Mouse (Mus musculus) stomach, embryonic 14.5 days (tissue): ENCODE results near the gene Acsl4. TPM values are rescaled to one million over a fixed set of nuclear protein-coding genes. Genes with fewer than 3 reads are reported as not detected.
A peak's percentile ranks its signal among the peaks of the same experiment; 100 is the strongest.

Experiments
- ATAC-seq: fragments of 200-750 bp; cut with Nextera tagmentation; 2 replicates; pipeline ENCODE4 v1.8.0; 2017; ENCODE audit warnings: low read depth, moderate TSS enrichment; ENCODE audit not compliant: insufficient number of reproducible peaks, insufficient read depth, low FRiP score
- H3K27ac ChIP-seq: fragments of 300-500 bp; sonication (generic); 2 replicates; pipeline ENCODE4 v1.5.1; 2014; ENCODE audit warnings: mild to moderate bottlenecking, low read length, moderate library complexity, mixed read lengths
- H3K27me3 ChIP-seq: fragments of 300-500 bp; sonication (generic); 2 replicates; pipeline ENCODE4 v1.6.1; 2014; ENCODE audit warnings: low read length, control low read depth, mixed read lengths; ENCODE audit not compliant: control insufficient read depth, insufficient read depth
- H3K36me3 ChIP-seq: fragments of 300-500 bp; sonication (generic); 2 replicates; pipeline ENCODE4 v1.6.1; 2014; ENCODE audit warnings: mild to moderate bottlenecking, control low read depth, low read length, moderate library complexity, mixed read lengths; ENCODE audit not compliant: control insufficient read depth, insufficient read depth
- H3K4me1 ChIP-seq: fragments of 300-500 bp; sonication (generic); 2 replicates; pipeline ENCODE4 v1.6.1; 2014; ENCODE audit warnings: low read length, control low read depth, mixed read lengths; ENCODE audit not compliant: control insufficient read depth, insufficient read depth
- H3K4me2 ChIP-seq: fragments of 300-500 bp; sonication (generic); replicated peaks from 2 replicates; pipeline ENCODE4 v1.6.1; 2014; ENCODE audit warnings: low read depth, low read length, control low read depth
- H3K4me3 ChIP-seq: fragments of 300-500 bp; sonication (generic); 2 replicates; pipeline ENCODE4 v1.5.1; 2014; ENCODE audit warnings: low read depth, low read length, control low read depth
- H3K9ac ChIP-seq: fragments of 300-500 bp; sonication (generic); replicated peaks from 2 replicates; pipeline ENCODE4 v1.6.1; 2014; ENCODE audit warnings: low read depth, mild to moderate bottlenecking, control low read depth, low read length, moderate library complexity, mixed read lengths
- H3K9me3 ChIP-seq: fragments of 300-500 bp; sonication (generic); 2 replicates; pipeline ENCODE4 v1.6.1; 2016; ENCODE audit warnings: low read depth, low read length, control low read depth; ENCODE audit not compliant: control insufficient read depth
- WGBS: fragments of 180-500 bp; shearing (Covaris S2); extraction: QIAGEN DNeasy Blood & Tissue Kit; methylation state at CpG from one replicate; pipeline ENCODE4 v1.1.7; 2014; 5-methylcytosine and 5-hydroxymethylcytosine counted together
- polyA plus RNA-seq: library from polyadenylated mRNA; unstranded; fragments of >200 nt; fragmentation: Nextera tagmentation; extraction: Ambion mirVana; gene quantifications from 2 replicates; pipeline ENCODE4 v1.2.1, GENCODE M21; 2014

Gene Acsl4
- polyA plus RNA-seq, 1 experiment from 2014 or later = 11.9 TPM

DNA sequence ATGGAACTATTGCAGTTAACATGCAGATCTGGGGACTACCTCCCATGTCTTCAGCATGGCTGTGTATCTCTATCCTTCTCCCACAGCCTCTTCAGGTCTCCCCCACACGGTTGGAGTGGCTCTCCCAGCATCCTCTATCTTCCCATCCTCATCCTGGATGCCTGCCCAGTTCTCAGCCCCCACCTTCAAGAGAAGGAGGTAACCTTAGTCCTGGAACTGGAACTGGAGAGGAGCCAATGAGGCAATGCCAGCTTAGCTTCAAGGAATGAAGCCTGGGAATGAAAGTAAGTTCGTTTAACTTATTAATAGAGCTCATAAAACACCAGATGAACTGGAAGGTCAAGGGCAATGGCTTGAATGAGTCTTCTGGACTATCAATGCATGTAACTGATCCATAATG, 86.9 kb downstream of the Acsl4 start:
- Histone ChIP-seq H3K4me1 (no peaks in the 10 kb centered on the region), H3K27me3 (no peaks in the 10 kb centered on the region), H3K27ac (no peak overlapping the region), H3K4me3 (no peak overlapping the region), H3K4me2 (no peak overlapping the region), H3K9ac (no peak overlapping the region), H3K36me3 (no peaks in the 10 kb centered on the region), H3K9me3 (no peaks in the 10 kb centered on the region)
- ATAC-seq = no peak
- 51% methylated on average over 2 of the region's 2 CpGs for WGBS

- Histone ChIP-seq H3K36me3 (no peaks in the 10 kb centered on the region), H3K4me2 (no peak overlapping the region)
- 32% methylated on average over 5 of the region's 5 CpGs for WGBS
Observed at GRCm38 (mm10) chrX:142285905-142286304, 104.4 kb downstream of the Acsl4 start.

GRCm38 (mm10) chrX:142276573-142276972, 113.8 kb downstream of the Acsl4 start:
- Histone ChIP-seq H3K9ac (no peak overlapping the region), H3K4me2 (no peak overlapping the region), H3K4me1 (0 out of 2 replicates have a peak, but pooled peaks cover 3% of the 10 kb centered on the region), H3K27me3 (no peaks in the 10 kb centered on the region), H3K9me3 (no peaks in the 10 kb centered on the region), H3K36me3 (no peaks in the 10 kb centered on the region), H3K4me3 (no peak overlapping the region), H3K27ac (peak overlapping the region; percentile 28; the same call in 1 of the 2 replicates)
- 28% methylated on average over 3 of the region's 3 CpGs for WGBS
- no peak for ATAC-seq

More at GRCm38 (mm10) chrX:142285905-142286304, 104.4 kb downstream of the Acsl4 start:
- no peaks in the 10 kb centered on the region for H3K9me3 ChIP-seq
- no peaks in the 10 kb centered on the region for H3K27me3 ChIP-seq
- H3K4me1 ChIP-seq = no peaks in the 10 kb centered on the region
- ATAC-seq = no peak
- no peak overlapping the region for H3K4me3 ChIP-seq
- no peak overlapping the region for H3K27ac ChIP-seq
- no peak overlapping the region for H3K9ac ChIP-seq

- H3K9me3 ChIP-seq = no peaks in the 10 kb centered on the region
- peak overlapping the region; percentile 28; the same call in 1 of the 2 replicates for H3K27ac ChIP-seq
- no peak for ATAC-seq
- 0 out of 2 replicates have a peak, but pooled peaks cover 3% of the 10 kb centered on the region for H3K4me1 ChIP-seq
- 53% methylated on average over 3 of the region's 3 CpGs for WGBS
- H3K4me2 ChIP-seq = no peak overlapping the region
- H3K4me3 ChIP-seq = no peak overlapping the region
- H3K9ac ChIP-seq = no peak overlapping the region
- H3K27me3 ChIP-seq = no peaks in the 10 kb centered on the region
- no peaks in the 10 kb centered on the region for H3K36me3 ChIP-seq
Observed at GRCm38 (mm10) chrX:142276031-142276430, 114.3 kb downstream of the Acsl4 start.

Other genes starting within 250 kb of the Acsl4 start
- gene Gucy2f, start 193.6 kb downstream of the Acsl4 start, polyA plus RNA-seq = 0.19 and 0.20 TPM in 2 replicates
- 25.7 and 26.2 TPM in 2 replicates for gene Nxt2, start 163.8 kb downstream of the Acsl4 start, polyA plus RNA-seq
- gene Kcne1l, start 84.2 kb downstream of the Acsl4 start, polyA plus RNA-seq = 46.4 and 54.3 TPM in 2 replicates